Mouse (Mus musculus) cerebellum, adult 11 months (tissue): ENCODE results near the gene Pcyt1b.

ENCODE experiments used
- DNase-seq: peaks from one replicate; pipeline ENCODE4 v3.0.0; 2022

Gene Pcyt1b

GRCm38 (mm10) chrX:93732975-93733748 is 78.5 kb downstream of the Pcyt1b start:
- DNase-seq = no peak

- no peak for DNase-seq
Measured at GRCm38 (mm10) chrX:93749165-93749564, 94.5 kb downstream of the Pcyt1b start.

- DNase-seq = no peak
Measured at GRCm38 (mm10) chrX:93750566-93750965, 95.9 kb downstream of the Pcyt1b start.

GRCm38 (mm10) chrX:93755210-93755842 is 100.7 kb downstream of the Pcyt1b start:
- DNase-seq = no peak

- no peak for DNase-seq
Measured at GRCm38 (mm10) chrX:93756867-93757455, 102.3 kb downstream of the Pcyt1b start.

GRCm38 (mm10) chrX:93760770-93761169 is 106.1 kb downstream of the Pcyt1b start:
- no peak for DNase-seq

- no peak for DNase-seq
Measured at GRCm38 (mm10) chrX:93789562-93789961, 134.9 kb downstream of the Pcyt1b start.

- peak; percentile 29 for DNase-seq
Measured at GRCm38 (mm10) chrX:93793168-93793567, 138.5 kb downstream of the Pcyt1b start.
